Mouse (Mus musculus) ovary, postnatal 14 days (tissue): ENCODE results near the gene Rasa4.
"Not testable (repeated sequence)": the region's sequence is repeated elsewhere in the genome, so short reads cannot be mapped to it uniquely, and the experiment has no call there.

Source experiments
- DNase-seq: peaks from one replicate; pipeline ENCODE4 v3.0.0; 2022; ENCODE audit warnings: low spot score

Gene Rasa4

GRCm38 (mm10) chr5:136066404-136067148 is 17.1 kb upstream of the Rasa4 start:
- not testable (repeated sequence) for DNase-seq

GRCm38 (mm10) chr5:136069411-136069810 is 14.3 kb upstream of the Rasa4 start:
- no peak for DNase-seq

GRCm38 (mm10) chr5:136073051-136073450 is 10.7 kb upstream of the Rasa4 start:
- DNase-seq = no peak

- DNase-seq = no peak
These were observed 10.2 kb upstream of the Rasa4 start for GRCm38 (mm10) chr5:136073526-136073925.

- no peak for DNase-seq
These were observed 8.6 kb upstream of the Rasa4 start for GRCm38 (mm10) chr5:136075076-136075475.

GRCm38 (mm10) chr5:136076284-136076683 is 7.4 kb upstream of the Rasa4 start:
- no peak for DNase-seq

GRCm38 (mm10) chr5:136077001-136077550 is 6.6 kb upstream of the Rasa4 start:
- no peak for DNase-seq

GRCm38 (mm10) chr5:136078136-136078535 is 5.6 kb upstream of the Rasa4 start:
- no peak for DNase-seq

GRCm38 (mm10) chr5:136082345-136082744 is 1.4 kb upstream of the Rasa4 start:
- no peak for DNase-seq

GRCm38 (mm10) chr5:136084144-136084881 is 597 bp downstream of the Rasa4 start:
- no peak for DNase-seq

- peak; percentile 15 for DNase-seq
These were observed 1.4 kb downstream of the Rasa4 start for GRCm38 (mm10) chr5:136084891-136085651.

- no peak for DNase-seq
These were observed 2.6 kb downstream of the Rasa4 start for GRCm38 (mm10) chr5:136086290-136086689.

GRCm38 (mm10) chr5:136088821-136089575 is 5.3 kb downstream of the Rasa4 start:
- DNase-seq = no peak

GRCm38 (mm10) chr5:136091927-136092326 is 8.2 kb downstream of the Rasa4 start:
- DNase-seq = no peak

GRCm38 (mm10) chr5:136094249-136095010 is 10.7 kb downstream of the Rasa4 start:
- no peak for DNase-seq

GRCm38 (mm10) chr5:136095089-136095488 is 11.4 kb downstream of the Rasa4 start:
- DNase-seq = no peak

GRCm38 (mm10) chr5:136098536-136098935 is 14.8 kb downstream of the Rasa4 start:
- no peak for DNase-seq

- DNase-seq = peak; percentile 41
These were observed 18.5 kb downstream of the Rasa4 start for GRCm38 (mm10) chr5:136102099-136102820.

GRCm38 (mm10) chr5:136104511-136104910 is 20.8 kb downstream of the Rasa4 start:
- DNase-seq = no peak

GRCm38 (mm10) chr5:136108486-136108885 is 24.8 kb downstream of the Rasa4 start:
- DNase-seq = no peak
